Mouse (Mus musculus): Measurements from ENCODE around the gene Rpl3. TPM values are rescaled to one million over a fixed set of nuclear protein-coding genes. Genes with fewer than 3 reads are reported as not detected.
A peak's percentile ranks its signal among the peaks of the same experiment; 100 is the strongest.

Gene Rpl3
- polyA plus RNA-seq, 2 experiments: 765 to 774 TPM

GRCm38 (mm10) chr15:80060356-80061070, 31.2 kb downstream of the Rpl3 start:
- ATAC-seq (ENCODE audit: insufficient read depth) (no peak), DNase-seq (ENCODE audit: low read depth in 3 of 3, low spot score in 3 of 3) (no peak)
- H3K27ac ChIP-seq: no peak overlapping the region
- no peak overlapping the region for H3K4me3 ChIP-seq (ENCODE audit: insufficient read depth in 1 of 2, low read depth in 2 of 2, low read length in 2 of 2)
- H3K36me3 ChIP-seq (replicated peaks; ENCODE audit: control insufficient read depth, insufficient read depth, low read depth): no peaks in the 10 kb centered on the region
- TF ChIP-seq EP300 (IDR thresholded peaks at IDR 0.05; ENCODE audit: low read depth): no peak
- 0 out of 2 replicates have a peak, but pooled peaks have one; percentile 11 for TF ChIP-seq CTCF (IDR thresholded peaks at IDR 0.05; ENCODE audit: low read depth)
- 81% methylated on average over 8 of the region's 8 CpGs for WGBS (ENCODE audit: insufficient replicate concordance)
- H3K4me1 ChIP-seq (replicated peaks; ENCODE audit: control insufficient read depth in 2 of 2, insufficient read depth in 2 of 2, low read length in 1 of 2): no peaks in the 10 kb centered on the region
- H3K27me3 ChIP-seq (ENCODE audit: control insufficient read depth, insufficient read depth, low read length): no peaks in the 10 kb centered on the region
- H3K9me3 ChIP-seq (ENCODE audit: control insufficient read depth, low read length): no peaks in the 10 kb centered on the region
- no peak overlapping the region for H3K9ac ChIP-seq (replicated peaks)
- H3K4me2 ChIP-seq (ENCODE audit: low read depth): no peak overlapping the region

- no peak overlapping the region for H3K27ac ChIP-seq
- H3K4me2 ChIP-seq (ENCODE audit: low read depth): no peak overlapping the region
- H3K9me3 ChIP-seq (ENCODE audit: control insufficient read depth, low read length): no peaks in the 10 kb centered on the region
- H3K9ac ChIP-seq (replicated peaks): no peak overlapping the region
- H3K36me3 ChIP-seq (replicated peaks; ENCODE audit: control insufficient read depth, insufficient read depth, low read depth): no peaks in the 10 kb centered on the region
- no peaks in the 10 kb centered on the region for H3K4me1 ChIP-seq (replicated peaks; ENCODE audit: control insufficient read depth in 2 of 2, insufficient read depth in 2 of 2, low read length in 1 of 2)
- ATAC-seq (ENCODE audit: insufficient read depth) (no peak), DNase-seq (ENCODE audit: low read depth in 3 of 3, low spot score in 3 of 3) (no peak)
- H3K4me3 ChIP-seq (ENCODE audit: insufficient read depth in 1 of 2, low read depth in 2 of 2, low read length in 2 of 2): no peak overlapping the region
- no peak for TF ChIP-seq EP300 (IDR thresholded peaks at IDR 0.05; ENCODE audit: low read depth)
- no peak for TF ChIP-seq CTCF (IDR thresholded peaks at IDR 0.05; ENCODE audit: low read depth)
- 70% methylated on average over 7 of the region's 7 CpGs for WGBS (ENCODE audit: insufficient replicate concordance)
- no peaks in the 10 kb centered on the region for H3K27me3 ChIP-seq (ENCODE audit: control insufficient read depth, insufficient read depth, low read length)
Measured at GRCm38 (mm10) chr15:80059606-80060005, 32.1 kb downstream of the Rpl3 start.

- TF ChIP-seq EP300 (IDR thresholded peaks at IDR 0.05; ENCODE audit: low read depth) (no peak), CTCF (IDR thresholded peaks at IDR 0.05; ENCODE audit: low read depth) (no peak)
- H3K36me3 ChIP-seq (replicated peaks; ENCODE audit: control insufficient read depth, insufficient read depth, low read depth): no peaks in the 10 kb centered on the region
- ATAC-seq (ENCODE audit: insufficient read depth) (no peak), DNase-seq (ENCODE audit: low read depth in 3 of 3, low spot score in 3 of 3) (no peak)
- no peaks in the 10 kb centered on the region for H3K27me3 ChIP-seq (ENCODE audit: control insufficient read depth, insufficient read depth, low read length)
- no peak overlapping the region for H3K4me2 ChIP-seq (ENCODE audit: low read depth)
- 69% methylated on average over 7 of the region's 7 CpGs for WGBS (ENCODE audit: insufficient replicate concordance)
- H3K9me3 ChIP-seq (ENCODE audit: control insufficient read depth, low read length): no peaks in the 10 kb centered on the region
- no peak overlapping the region for H3K4me3 ChIP-seq (ENCODE audit: insufficient read depth in 1 of 2, low read depth in 2 of 2, low read length in 2 of 2)
- peaks cover 2 to 3% of the 10 kb centered on the region in 2 experiments; a peak in 1 of 4 replicates for H3K4me1 ChIP-seq (replicated peaks; ENCODE audit: control insufficient read depth in 2 of 2, insufficient read depth in 2 of 2, low read length in 1 of 2)
- H3K27ac ChIP-seq: no peak overlapping the region
- H3K9ac ChIP-seq (replicated peaks): no peak overlapping the region
Measured at GRCm38 (mm10) chr15:80058151-80058550, 33.5 kb downstream of the Rpl3 start.

- Histone ChIP-seq H3K9me3 (ENCODE audit: control insufficient read depth, low read length) (no peaks in the 10 kb centered on the region), H3K4me1 (replicated peaks; ENCODE audit: control insufficient read depth in 2 of 2, insufficient read depth in 2 of 2, low read length in 1 of 2) (peaks cover 2 to 3% of the 10 kb centered on the region in 2 experiments; a peak in 2 of 4 replicates), H3K36me3 (replicated peaks; ENCODE audit: control insufficient read depth, insufficient read depth, low read depth) (no peaks in the 10 kb centered on the region), H3K4me3 (ENCODE audit: insufficient read depth in 1 of 2, low read depth in 2 of 2, low read length in 2 of 2) (no peak overlapping the region), H3K27me3 (ENCODE audit: control insufficient read depth, insufficient read depth, low read length) (no peaks in the 10 kb centered on the region), H3K4me2 (ENCODE audit: low read depth) (no peak overlapping the region), H3K27ac (no peak overlapping the region), H3K9ac (replicated peaks) (no peak overlapping the region)
- WGBS (ENCODE audit: insufficient replicate concordance): 40% methylated on average over 7 of the region's 7 CpGs
- TF ChIP-seq EP300 (IDR thresholded peaks at IDR 0.05; ENCODE audit: low read depth): no peak
- TF ChIP-seq CTCF (IDR thresholded peaks at IDR 0.05; ENCODE audit: low read depth): no peak
- peak; percentile 64 for ATAC-seq (ENCODE audit: insufficient read depth)
- DNase-seq (ENCODE audit: low read depth in 3 of 3, low spot score in 3 of 3): no peak
Measured at GRCm38 (mm10) chr15:80054034-80054710, 37.5 kb downstream of the Rpl3 start.

- no peaks in the 10 kb centered on the region for H3K36me3 ChIP-seq (replicated peaks; ENCODE audit: control insufficient read depth, insufficient read depth, low read depth)
- H3K9me3 ChIP-seq (ENCODE audit: control insufficient read depth, low read length): no peaks in the 10 kb centered on the region
- no peak overlapping the region for H3K4me2 ChIP-seq (ENCODE audit: low read depth)
- DNase-seq (ENCODE audit: low read depth in 3 of 3, low spot score in 3 of 3): no peak
- H3K9ac ChIP-seq (replicated peaks): no peak overlapping the region
- peaks cover 2 to 3% of the 10 kb centered on the region in 2 experiments; a peak in 2 of 4 replicates for H3K4me1 ChIP-seq (replicated peaks; ENCODE audit: control insufficient read depth in 2 of 2, insufficient read depth in 2 of 2, low read length in 1 of 2)
- H3K27me3 ChIP-seq (ENCODE audit: control insufficient read depth, insufficient read depth, low read length): no peaks in the 10 kb centered on the region
- no peak for ATAC-seq (ENCODE audit: insufficient read depth)
- TF ChIP-seq CTCF (IDR thresholded peaks at IDR 0.05; ENCODE audit: low read depth): no peak
- TF ChIP-seq EP300 (IDR thresholded peaks at IDR 0.05; ENCODE audit: low read depth): no peak
- WGBS (ENCODE audit: insufficient replicate concordance): 69% methylated on average over 8 of the region's 8 CpGs
- no peak overlapping the region for H3K27ac ChIP-seq
- H3K4me3 ChIP-seq (ENCODE audit: insufficient read depth in 1 of 2, low read depth in 2 of 2, low read length in 2 of 2): no peak overlapping the region
Measured at GRCm38 (mm10) chr15:80053381-80054033, 38.2 kb downstream of the Rpl3 start.
